Mouse (Mus musculus) spleen, postnatal 36 days (tissue): Measurements from ENCODE around the gene Olfr766-ps1.
"Not testable (repeated sequence)": the region's sequence is repeated elsewhere in the genome, so short reads cannot be mapped to it uniquely, and the experiment has no call there.

Source experiments
- DNase-seq, 2 experiments: peaks; one replicate each; pipeline ENCODE4 v3.0.0; 2022; ENCODE audit warnings: low spot score in 2 of 2, mixed read lengths in 1 of 2

Gene Olfr766-ps1

DNA sequence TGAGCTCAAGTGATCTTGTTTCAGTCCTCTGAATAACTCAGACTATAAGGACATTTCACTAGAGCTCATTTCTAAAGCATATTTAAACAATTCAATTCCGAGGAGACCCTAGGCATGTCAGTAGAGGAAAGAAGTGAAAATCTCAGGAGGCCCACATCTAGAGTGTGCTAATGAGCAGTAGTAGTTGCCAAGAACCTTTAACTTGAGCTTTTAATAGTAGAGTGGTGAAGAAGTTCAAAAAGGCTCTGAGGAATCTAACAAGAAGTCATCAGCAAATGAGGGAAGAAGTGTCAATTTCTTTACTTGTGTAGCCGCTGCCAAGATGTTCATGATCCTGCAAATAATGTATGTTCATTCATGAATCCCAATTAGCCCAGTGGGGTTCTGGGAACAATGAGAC lies at the start of gene Olfr766-ps1:
Gene Olfr766-ps1, minus strand, starts transcription at position 101 of the 400 bp plus-strand sequence.
- DNase-seq: no peak

DNA sequence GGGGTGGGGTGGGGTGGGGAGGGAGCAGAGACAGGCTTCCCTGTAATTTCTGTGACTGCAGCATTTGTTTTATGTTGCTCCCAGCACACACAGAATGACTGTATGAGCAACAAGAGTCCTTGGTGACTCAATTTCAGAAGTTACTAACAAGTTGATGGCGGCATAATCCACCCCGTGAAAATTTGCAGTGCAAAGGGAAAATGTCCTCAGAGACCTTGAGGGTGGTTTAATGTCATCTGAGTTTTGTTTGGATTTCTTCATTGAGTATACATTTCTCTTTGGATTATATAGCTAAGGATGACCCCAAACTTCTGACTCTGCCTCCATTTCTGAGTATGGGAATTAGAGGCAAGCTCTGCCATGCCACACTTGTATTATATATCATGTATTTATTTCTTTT lies 49.0 kb upstream of the Olfr766-ps1 start, which contains the start of gene Olfr769:
Gene Olfr769, minus strand, starts transcription at position 101 of the 400 bp plus-strand sequence.
- no peak for DNase-seq

DNA sequence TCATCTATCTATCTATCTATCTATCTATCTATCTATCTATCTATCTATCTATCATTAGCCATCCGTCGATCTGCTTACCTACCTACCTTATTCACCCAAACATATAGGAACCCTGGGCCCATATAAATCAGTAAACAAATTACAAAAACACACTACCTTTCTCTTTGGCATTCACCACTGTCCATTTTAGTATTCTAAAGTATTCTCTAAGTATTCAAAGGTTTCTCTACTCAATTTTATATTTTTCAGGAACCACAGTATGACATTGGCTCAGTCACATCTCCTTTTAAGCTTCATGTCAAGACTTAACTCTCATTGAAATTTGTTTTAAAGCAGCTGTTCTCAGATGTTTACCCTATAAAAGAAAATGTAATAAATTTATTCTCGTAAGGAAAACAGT lies 46.4 kb upstream of the Olfr766-ps1 start:
- no peak for DNase-seq

- DNase-seq: no peak
These were observed 32.5 kb upstream of the Olfr766-ps1 start for GRCm38 (mm10) chr10:129101231-129101630.

GRCm38 (mm10) chr10:129099275-129099674 lies 30.5 kb upstream of the Olfr766-ps1 start, which contains the start of gene Olfr768:
TSS of gene Olfr768 (minus strand) at chr10:129099375.
- no peak for DNase-seq

- DNase-seq: not testable (repeated sequence)
These were observed 14.0 kb upstream of the Olfr766-ps1 start, which contains the start of gene Olfr767 for GRCm38 (mm10) chr10:129082810-129083209. TSS of gene Olfr767 (minus strand) at chr10:129082910.

DNA sequence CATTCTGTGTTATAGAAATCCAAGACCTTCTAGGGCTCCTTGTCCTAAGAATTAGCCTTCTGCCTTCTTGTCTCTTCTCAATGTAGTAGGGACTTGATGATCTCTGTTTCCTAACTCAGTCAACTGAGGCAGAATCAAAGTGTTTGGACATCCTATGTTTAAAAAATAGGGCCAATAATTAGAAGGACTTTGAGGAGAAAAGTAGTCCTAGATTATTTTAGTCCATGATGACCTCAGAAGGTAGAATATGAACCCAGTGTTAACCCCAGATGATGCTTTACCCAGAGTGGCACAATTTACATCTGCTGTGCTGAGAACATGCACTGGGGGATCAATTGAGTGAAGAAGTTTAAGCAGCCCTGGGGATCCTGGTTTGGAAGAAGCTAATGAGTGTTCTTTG lies 18.9 kb downstream of the Olfr766-ps1 start, which contains the start of gene Olfr765:
Gene Olfr765, minus strand, starts transcription at position 101 of the 400 bp plus-strand sequence.
- not testable (repeated sequence) for DNase-seq

DNA sequence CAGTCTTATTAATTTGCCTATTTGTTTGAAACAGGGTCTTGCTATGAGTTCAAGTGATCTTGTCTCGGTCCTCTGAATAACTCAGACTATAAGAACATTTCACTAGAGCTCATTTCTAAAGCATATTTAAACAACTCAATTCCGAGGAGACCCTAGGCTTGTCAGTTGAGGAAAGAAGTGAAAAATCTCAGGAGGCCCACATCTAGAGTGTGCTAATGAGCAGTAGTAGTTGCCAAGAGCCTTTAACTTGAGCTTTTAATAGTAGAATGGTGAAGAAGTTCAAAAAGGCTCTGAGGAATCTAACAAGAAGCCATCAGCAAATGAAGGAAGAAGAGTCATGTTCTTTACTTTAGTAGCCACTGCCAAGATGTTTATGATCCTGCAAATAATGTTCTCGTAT lies 29.0 kb downstream of the Olfr766-ps1 start, which contains the start of gene Olfr764-ps1:
Gene Olfr764-ps1, minus strand, starts transcription at position 101 of the 400 bp plus-strand sequence.
- no peak for DNase-seq

DNA sequence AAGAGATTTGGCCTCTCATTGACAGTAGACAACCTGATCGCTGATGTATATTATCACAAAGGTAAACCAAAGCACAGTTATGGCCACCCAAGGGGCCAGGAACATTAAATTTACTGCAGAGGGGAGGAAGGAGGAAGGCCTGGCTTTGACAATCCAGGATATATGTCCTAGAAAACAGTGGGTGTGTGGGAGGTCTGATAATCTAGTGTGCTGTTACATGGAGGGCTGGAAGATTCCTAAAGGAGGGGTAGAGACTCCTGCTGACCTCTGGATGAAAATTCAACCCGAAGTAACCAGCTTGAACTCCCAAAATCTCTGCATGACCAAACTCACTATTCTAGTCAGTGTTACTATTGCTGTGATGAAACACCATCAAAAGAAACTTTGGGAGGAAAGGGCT lies 40.4 kb downstream of the Olfr766-ps1 start:
- no peak for DNase-seq

DNA sequence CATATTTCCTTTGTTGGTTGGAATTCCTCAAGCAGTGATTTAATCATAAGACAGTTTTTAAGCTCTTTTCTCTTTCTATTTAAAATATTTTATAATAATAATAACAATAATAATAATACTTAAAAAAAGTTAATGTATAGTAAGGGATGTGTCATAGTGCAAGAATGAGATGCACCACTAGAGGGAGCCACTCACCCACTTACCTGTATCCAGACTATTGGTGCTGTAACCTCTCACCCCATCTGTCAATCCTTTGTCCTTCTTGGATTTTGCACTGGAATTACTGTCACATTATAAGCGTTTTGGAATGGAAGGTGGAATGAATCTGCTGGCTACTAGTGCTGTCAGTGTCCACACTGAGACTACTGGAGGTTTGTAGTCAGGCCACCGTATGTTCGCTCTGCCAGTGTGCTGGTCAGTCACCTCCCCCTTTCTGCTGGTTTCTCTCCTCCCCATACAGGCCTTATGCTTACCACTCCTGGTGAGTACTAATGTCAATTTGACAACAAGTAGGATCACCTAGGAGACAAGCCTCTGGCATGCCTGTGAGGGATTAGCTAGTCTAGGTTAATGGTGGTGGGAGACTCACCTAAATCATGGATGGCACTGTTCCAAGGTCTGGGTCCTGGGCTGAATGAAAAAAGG lies 42.6 kb downstream of the Olfr766-ps1 start:
- no peak for DNase-seq

GRCm38 (mm10) chr10:129023319-129023718 lies 45.5 kb downstream of the Olfr766-ps1 start:
- no peak for DNase-seq

GRCm38 (mm10) chr10:129014477-129014876 lies 54.3 kb downstream of the Olfr766-ps1 start:
- no peak for DNase-seq
